Mouse (Mus musculus): ENCODE data around the gene Actl11. TPM values are rescaled to one million over a fixed set of nuclear protein-coding genes. Genes with fewer than 3 reads are reported as not detected.

Gene Actl11
- polyA plus RNA-seq, 1 experiment: 0.05 TPM

DNA sequence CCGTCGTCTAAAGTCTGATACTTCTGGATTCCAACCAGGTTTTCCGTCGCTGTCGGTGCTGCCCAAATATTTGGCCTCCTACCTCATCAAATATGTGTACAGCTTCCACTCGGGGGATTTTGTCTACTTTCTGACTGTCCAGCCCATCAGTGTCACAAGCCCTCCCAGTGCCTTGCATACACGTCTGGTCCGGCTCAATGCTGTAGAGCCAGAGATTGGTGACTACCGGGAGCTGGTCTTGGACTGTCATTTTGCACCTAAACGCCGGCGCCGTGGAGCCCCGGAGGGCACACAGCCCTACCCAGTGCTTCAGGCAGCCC lies 20.5 kb upstream of the Actl11 start:
- no peak for DNase-seq
- H3K27me3 ChIP-seq (replicated peaks; ENCODE audit: control insufficient read depth, insufficient read depth, low read length): no peaks in the 10 kb centered on the region
- 82% methylated on average over 14 of the region's 14 CpGs for WGBS
- H3K4me3 ChIP-seq (ENCODE audit: insufficient read depth, low read depth, low read length): no peak overlapping the region
- TF ChIP-seq CTCF (conservative IDR thresholded peaks at IDR 0.05; ENCODE audit: insufficient read depth, insufficient read length, low read depth, low read length) (no peak), POLR2A (IDR thresholded peaks at IDR 0.05; ENCODE audit: low read depth, low read length) (no peak)
- H3K27ac ChIP-seq (ENCODE audit: insufficient read depth, low read depth, low read length): no peak overlapping the region
- no peaks in the 10 kb centered on the region for H3K36me3 ChIP-seq (ENCODE audit: control insufficient read depth, insufficient read depth, low read length)
- H3K4me1 ChIP-seq (ENCODE audit: control insufficient read depth, insufficient read depth, low read length): peaks cover 3% of the 10 kb centered on the region; the same call in 1 of the 2 replicates

- H3K27ac ChIP-seq (ENCODE audit: insufficient read depth, low read depth, low read length): no peak overlapping the region
- no peak for TF ChIP-seq POLR2A (IDR thresholded peaks at IDR 0.05; ENCODE audit: low read depth, low read length)
- no peak for TF ChIP-seq CTCF (conservative IDR thresholded peaks at IDR 0.05; ENCODE audit: insufficient read depth, insufficient read length, low read depth, low read length)
- no peaks in the 10 kb centered on the region for H3K36me3 ChIP-seq (ENCODE audit: control insufficient read depth, insufficient read depth, low read length)
- 59% methylated on average over 18 of the region's 18 CpGs for WGBS
- peaks cover 3% of the 10 kb centered on the region; the same call in 1 of the 2 replicates for H3K4me1 ChIP-seq (ENCODE audit: control insufficient read depth, insufficient read depth, low read length)
- H3K4me3 ChIP-seq (ENCODE audit: insufficient read depth, low read depth, low read length): no peak overlapping the region
- no peak for DNase-seq
- no peaks in the 10 kb centered on the region for H3K27me3 ChIP-seq (replicated peaks; ENCODE audit: control insufficient read depth, insufficient read depth, low read length)
Observed at GRCm38 (mm10) chr9:107908410-107909158, 19.7 kb upstream of the Actl11 start.

GRCm38 (mm10) chr9:107910025-107910769 lies 18.1 kb upstream of the Actl11 start:
- peaks cover 3% of the 10 kb centered on the region; the same call in 1 of the 2 replicates for H3K4me1 ChIP-seq (ENCODE audit: control insufficient read depth, insufficient read depth, low read length)
- TF ChIP-seq POLR2A (IDR thresholded peaks at IDR 0.05; ENCODE audit: low read depth, low read length): no peak
- no peak for TF ChIP-seq CTCF (conservative IDR thresholded peaks at IDR 0.05; ENCODE audit: insufficient read depth, insufficient read length, low read depth, low read length)
- no peak for DNase-seq
- H3K27me3 ChIP-seq (replicated peaks; ENCODE audit: control insufficient read depth, insufficient read depth, low read length): no peaks in the 10 kb centered on the region
- no peaks in the 10 kb centered on the region for H3K36me3 ChIP-seq (ENCODE audit: control insufficient read depth, insufficient read depth, low read length)
- no peak overlapping the region for H3K27ac ChIP-seq (ENCODE audit: insufficient read depth, low read depth, low read length)
- no peak overlapping the region for H3K4me3 ChIP-seq (ENCODE audit: insufficient read depth, low read depth, low read length)
- WGBS: 85% methylated on average over 15 of the region's 15 CpGs

DNA sequence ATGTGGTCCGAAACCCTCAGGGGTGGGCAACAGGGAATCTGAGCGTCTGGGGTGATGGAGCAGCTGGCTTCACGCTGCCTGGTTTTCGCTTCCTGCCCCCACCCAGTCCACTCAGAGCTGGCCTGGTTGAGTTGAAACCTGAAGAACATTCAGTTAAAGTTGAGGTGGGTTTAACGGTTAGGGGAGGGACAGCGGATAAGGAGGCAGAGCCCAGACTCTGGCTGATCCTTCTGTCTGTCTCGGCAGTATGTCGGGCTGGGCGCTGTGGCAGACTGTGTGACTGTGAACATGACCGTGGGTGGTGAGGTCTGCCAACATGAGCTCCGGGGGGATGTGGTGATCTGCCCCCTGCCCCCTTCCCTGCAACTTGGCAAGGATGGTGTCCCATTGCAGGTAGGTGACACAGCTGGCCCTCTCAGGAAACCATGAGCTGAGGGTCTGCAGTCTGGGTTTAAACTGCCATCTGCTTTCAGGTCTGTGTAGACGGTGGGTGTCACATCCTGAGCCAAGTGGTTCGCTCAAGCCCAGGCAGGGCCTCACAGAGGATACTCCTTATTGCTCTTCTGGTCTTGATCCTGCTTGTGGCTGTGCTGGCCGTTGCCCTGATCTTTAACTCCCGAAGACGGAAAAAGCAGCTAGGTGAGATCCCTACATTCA lies 13.4 kb upstream of the Actl11 start:
- no peak overlapping the region for H3K27ac ChIP-seq (ENCODE audit: insufficient read depth, low read depth, low read length)
- H3K4me3 ChIP-seq (ENCODE audit: insufficient read depth, low read depth, low read length): no peak overlapping the region
- no peak for DNase-seq
- H3K27me3 ChIP-seq (replicated peaks; ENCODE audit: control insufficient read depth, insufficient read depth, low read length): no peaks in the 10 kb centered on the region
- 57% methylated on average over 16 of the region's 16 CpGs for WGBS
- no peaks in the 10 kb centered on the region for H3K4me1 ChIP-seq (ENCODE audit: control insufficient read depth, insufficient read depth, low read length)
- TF ChIP-seq CTCF (conservative IDR thresholded peaks at IDR 0.05; ENCODE audit: insufficient read depth, insufficient read length, low read depth, low read length) (no peak), POLR2A (IDR thresholded peaks at IDR 0.05; ENCODE audit: low read depth, low read length) (no peak)
- H3K36me3 ChIP-seq (ENCODE audit: control insufficient read depth, insufficient read depth, low read length): no peaks in the 10 kb centered on the region

GRCm38 (mm10) chr9:107917895-107918608 lies 10.2 kb upstream of the Actl11 start:
- Histone ChIP-seq H3K36me3 (ENCODE audit: control insufficient read depth, insufficient read depth, low read length) (no peaks in the 10 kb centered on the region), H3K27ac (ENCODE audit: insufficient read depth, low read depth, low read length) (no peak overlapping the region), H3K4me3 (ENCODE audit: insufficient read depth, low read depth, low read length) (no peak overlapping the region), H3K4me1 (ENCODE audit: control insufficient read depth, insufficient read depth, low read length) (no peaks in the 10 kb centered on the region), H3K27me3 (replicated peaks; ENCODE audit: control insufficient read depth, insufficient read depth, low read length) (no peaks in the 10 kb centered on the region)
- TF ChIP-seq CTCF (conservative IDR thresholded peaks at IDR 0.05; ENCODE audit: insufficient read depth, insufficient read length, low read depth, low read length) (no peak), POLR2A (IDR thresholded peaks at IDR 0.05; ENCODE audit: low read depth, low read length) (no peak)
- WGBS: 47% methylated on average over 13 of the region's 13 CpGs
- no peak for DNase-seq

GRCm38 (mm10) chr9:107918884-107919283 lies 9.4 kb upstream of the Actl11 start:
- TF ChIP-seq CTCF (conservative IDR thresholded peaks at IDR 0.05; ENCODE audit: insufficient read depth, insufficient read length, low read depth, low read length) (no peak), POLR2A (IDR thresholded peaks at IDR 0.05; ENCODE audit: low read depth, low read length) (no peak)
- Histone ChIP-seq H3K4me1 (ENCODE audit: control insufficient read depth, insufficient read depth, low read length) (no peaks in the 10 kb centered on the region), H3K27ac (ENCODE audit: insufficient read depth, low read depth, low read length) (no peak overlapping the region), H3K36me3 (ENCODE audit: control insufficient read depth, insufficient read depth, low read length) (no peaks in the 10 kb centered on the region), H3K4me3 (ENCODE audit: insufficient read depth, low read depth, low read length) (no peak overlapping the region), H3K27me3 (replicated peaks; ENCODE audit: control insufficient read depth, insufficient read depth, low read length) (no peaks in the 10 kb centered on the region)
- WGBS: 88% methylated on average over 6 of the region's 6 CpGs
- DNase-seq: no peak
